In genomic region chr4:150926924-150927705, GRCm38 (mm10) we compare ENCODE assay signal across 13 mouse cellular contexts. TPM values are rescaled to one million over a fixed set of nuclear protein-coding genes. Genes with fewer than 3 reads are reported as not detected.
DNase-seq lines count a peak whose midpoint lies in the region; ATAC-seq and TF ChIP-seq lines count a peak whose summit lies in the region.
"Had no signal": no experiment of that assay in that cellular context is flagged by ENCODE, and none has a peak within 500 bp of the region (broad histone marks: within the 10 kb centered on the region; RNA-seq: fewer than 3 reads in every experiment).

No protein-coding gene starts in this region.

- no peak overlapping the region for H3K27ac ChIP-seq in hindbrain, embryonic 11.5 days (ENCODE audit: low read depth, low read length)
- no peak overlapping the region for H3K27ac ChIP-seq in hindbrain, embryonic 16.5 days (ENCODE audit: low read depth, low read length)
- no peak overlapping the region for H3K27ac ChIP-seq in heart, embryonic 12.5 days (ENCODE audit: poor library complexity, severe bottlenecking)
- no peak overlapping the region for H3K27ac ChIP-seq in intestine, postnatal 0 days (ENCODE audit: low read depth, low read length)
- H3K27ac ChIP-seq: gastrocnemius, adult 2 months had no signal

- H3K4me2 ChIP-seq in hindbrain, embryonic 11.5 days (replicated peaks; ENCODE audit: low read depth, low read length) = no peak overlapping the region
- no peak overlapping the region for H3K4me2 ChIP-seq in hindbrain, embryonic 16.5 days (ENCODE audit: low read length)
- no peak overlapping the region for H3K4me2 ChIP-seq in heart, embryonic 12.5 days
- H3K4me2 ChIP-seq in intestine, postnatal 0 days (replicated peaks; ENCODE audit: low read depth) = no peak overlapping the region
- H3K4me2 ChIP-seq: heart, embryonic 11.5 days had no signal

- no peak overlapping the region for H3K4me3 ChIP-seq in hindbrain, embryonic 11.5 days (ENCODE audit: low read depth, low read length)
- H3K4me3 ChIP-seq in hindbrain, embryonic 16.5 days (ENCODE audit: low read length) = no peak overlapping the region
- no peak overlapping the region for H3K4me3 ChIP-seq in heart, embryonic 12.5 days
- H3K4me3 ChIP-seq in intestine, postnatal 0 days (ENCODE audit: low read depth, low read length) = no peak overlapping the region
- H3K4me3 ChIP-seq: erythroblast, embryonic 14.5 days; gastrocnemius, adult 2 months had no signal

- no peak for ATAC-seq in hindbrain, embryonic 11.5 days (ENCODE audit: low FRiP score)
- ATAC-seq in hindbrain, embryonic 16.5 days = no peak
- no peak for ATAC-seq in heart, embryonic 12.5 days (ENCODE audit: insufficient number of reproducible peaks, low FRiP score)
- ATAC-seq in intestine, postnatal 0 days = no peak

- DNase-seq in hindbrain, embryonic 11.5 days (ENCODE audit: low spot score) = peak; percentile 54
- peak; percentile 28 for DNase-seq in 416B (ENCODE audit: low read depth)
- peak; percentile 5 for DNase-seq in Muller cell, postnatal 12 days (ENCODE audit: inconsistent ontology term)
- peak; percentile 16 for DNase-seq in forelimb bud, embryonic 11.5 days (ENCODE audit: low read depth, low spot score)
- no peak for DNase-seq in spleen, adult 12 weeks (ENCODE audit: low spot score)
- DNase-seq: cerebellum, adult 9-11 months; gastrocnemius, adult 2 months; lung, adult 18-20 months had no signal

- no peaks in the 10 kb centered on the region for H3K36me3 ChIP-seq in hindbrain, embryonic 11.5 days (ENCODE audit: control insufficient read depth, insufficient read depth, low read length)
- H3K36me3 ChIP-seq in hindbrain, embryonic 16.5 days (ENCODE audit: control insufficient read depth, insufficient read depth, low read length) = no peaks in the 10 kb centered on the region
- no peaks in the 10 kb centered on the region for H3K36me3 ChIP-seq in heart, embryonic 12.5 days
- no peaks in the 10 kb centered on the region for H3K36me3 ChIP-seq in intestine, postnatal 0 days (ENCODE audit: control insufficient read depth, insufficient read depth)

- WGBS in hindbrain, embryonic 11.5 days = 54% methylated on average over 13 of the region's 14 CpGs
- 49% methylated on average over 13 of the region's 14 CpGs for WGBS in hindbrain, embryonic 16.5 days
- WGBS in heart, embryonic 12.5 days = 52% methylated on average over 14 of the region's 14 CpGs
- WGBS in intestine, postnatal 0 days = 48% methylated on average over 13 of the region's 14 CpGs

- H3K9ac ChIP-seq in hindbrain, embryonic 11.5 days (ENCODE audit: low read depth, low read length) = no peak overlapping the region
- no peak overlapping the region for H3K9ac ChIP-seq in hindbrain, embryonic 16.5 days (ENCODE audit: low read depth, low read length)
- H3K9ac ChIP-seq in heart, embryonic 12.5 days = no peak overlapping the region
- H3K9ac ChIP-seq in intestine, postnatal 0 days (ENCODE audit: low read depth, low read length) = no peak overlapping the region

- no peaks in the 10 kb centered on the region for H3K27me3 ChIP-seq in hindbrain, embryonic 11.5 days (ENCODE audit: control insufficient read depth, insufficient read depth, low read length)
- H3K27me3 ChIP-seq in hindbrain, embryonic 16.5 days (replicated peaks; ENCODE audit: control insufficient read depth, insufficient read depth, low read length) = no peaks in the 10 kb centered on the region
- 0 out of 2 replicates have a peak, but pooled peaks cover 6% of the 10 kb centered on the region for H3K27me3 ChIP-seq in heart, embryonic 12.5 days (replicated peaks)
- no peaks in the 10 kb centered on the region for H3K27me3 ChIP-seq in intestine, postnatal 0 days (replicated peaks; ENCODE audit: control insufficient read depth, insufficient read depth, low read length)

- TF ChIP-seq CTCF in intestine, postnatal 0 days (IDR thresholded peaks at IDR 0.05; ENCODE audit: low read depth) = no peak

- no peaks in the 10 kb centered on the region for H3K9me3 ChIP-seq in hindbrain, embryonic 11.5 days (ENCODE audit: control insufficient read depth, low read length)
- no peaks in the 10 kb centered on the region for H3K9me3 ChIP-seq in hindbrain, embryonic 16.5 days (ENCODE audit: control insufficient read depth, low read length)
- H3K9me3 ChIP-seq in heart, embryonic 12.5 days (replicated peaks) = no peaks in the 10 kb centered on the region
- H3K9me3 ChIP-seq in intestine, postnatal 0 days (ENCODE audit: control insufficient read depth) = no peaks in the 10 kb centered on the region

- no peaks in the 10 kb centered on the region for H3K4me1 ChIP-seq in hindbrain, embryonic 11.5 days (replicated peaks; ENCODE audit: control insufficient read depth, insufficient read depth, low read length)
- H3K4me1 ChIP-seq in hindbrain, embryonic 16.5 days (ENCODE audit: control insufficient read depth, insufficient read depth, low read depth, low read length) = no peaks in the 10 kb centered on the region
- peaks cover 5% of the 10 kb centered on the region; the same call in 1 of the 2 replicates for H3K4me1 ChIP-seq in heart, embryonic 12.5 days (replicated peaks)
- no peaks in the 10 kb centered on the region for H3K4me1 ChIP-seq in intestine, postnatal 0 days (replicated peaks; ENCODE audit: control insufficient read depth, insufficient read depth, low read length)

RNA-seq across cellular contexts. Expression of gene Tnfrsf9, which starts 12.8 kb away (rescaled TPM):
- 0.21 TPM in 1 of 2 replicates, not detected in the other for polyA plus RNA-seq in hindbrain, embryonic 11.5 days (2014; fragmentation: Nextera tagmentation; extraction: Ambion mirVana)
- polyA plus RNA-seq in hindbrain, embryonic 16.5 days (2015; fragmentation: Nextera tagmentation; extraction: Ambion mirVana) = 0.36 and 0.40 TPM in 2 replicates
- polyA plus RNA-seq in heart, embryonic 12.5 days (2016; fragmentation: Nextera tagmentation; extraction: Ambion mirVana) = 0.28 and 0.37 TPM in 2 replicates
- polyA plus RNA-seq in intestine, postnatal 0 days (2015; fragmentation: Nextera tagmentation; extraction: Ambion mirVana) = 0.20 and 0.42 TPM in 2 replicates
- polyA plus RNA-seq: erythroblast, embryonic 14.5 days had no signal

RNA-seq across cellular contexts. Expression of gene Park7, which starts 12.9 kb away (rescaled TPM):
- polyA plus RNA-seq in hindbrain, embryonic 11.5 days (2014; fragmentation: Nextera tagmentation; extraction: Ambion mirVana) = 406 and 416 TPM in 2 replicates
- polyA plus RNA-seq in hindbrain, embryonic 16.5 days (2015; fragmentation: Nextera tagmentation; extraction: Ambion mirVana) = 390 and 413 TPM in 2 replicates
- 306 and 308 TPM in 2 replicates for polyA plus RNA-seq in heart, embryonic 12.5 days (2016; fragmentation: Nextera tagmentation; extraction: Ambion mirVana)
- polyA plus RNA-seq in intestine, postnatal 0 days (2015; fragmentation: Nextera tagmentation; extraction: Ambion mirVana) = 223 and 231 TPM in 2 replicates
